24 mouse cellular contexts compared by ENCODE assay signal in the genomic region with DNA sequence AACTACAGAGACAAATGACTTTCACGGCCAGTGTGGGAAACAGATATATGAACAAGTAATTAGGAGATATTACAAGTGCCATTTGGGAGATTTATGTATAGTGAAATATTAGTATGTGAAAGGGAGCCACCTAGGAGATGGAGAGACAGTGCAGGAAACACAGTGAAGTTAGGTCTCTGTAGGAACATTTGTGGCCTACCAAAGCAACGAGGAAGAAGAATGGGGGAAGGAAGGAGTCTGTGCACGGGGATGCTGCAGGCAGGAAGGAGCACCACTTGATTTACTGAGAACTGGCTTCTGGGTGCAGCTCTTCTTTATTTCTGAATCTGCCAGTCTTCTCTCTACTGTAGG.
DNase-seq lines count a peak whose midpoint lies in the region; ATAC-seq and TF ChIP-seq lines count a peak whose summit lies in the region.
"Had no signal": no experiment of that assay in that cellular context is flagged by ENCODE, and none has a peak within 500 bp of the region (broad histone marks: within the 10 kb centered on the region; RNA-seq: fewer than 3 reads in every experiment).

No protein-coding gene starts in this region.

- no peak overlapping the region for H3K4me3 ChIP-seq in heart, embryonic 10.5 days
- H3K4me3 ChIP-seq in hindbrain, embryonic 14.5 days (replicated peaks; ENCODE audit: low read length): no peak overlapping the region
- H3K4me3 ChIP-seq in hindbrain, embryonic 10.5 days: no peak overlapping the region
- no peak overlapping the region for H3K4me3 ChIP-seq in hindbrain, embryonic 16.5 days (ENCODE audit: low read length)
- no peak overlapping the region for H3K4me3 ChIP-seq in hindbrain, postnatal 0 days (ENCODE audit: low read length)
- no peak overlapping the region for H3K4me3 ChIP-seq in neural tube, embryonic 14.5 days (ENCODE audit: low read depth, low read length)
- H3K4me3 ChIP-seq: embryonic facial prominence, embryonic 13.5 days; embryonic facial prominence, embryonic 15.5 days; erythroblast, embryonic 14.5 days; forebrain, embryonic 10.5 days; forebrain, embryonic 12.5 days had no signal

- H3K9ac ChIP-seq in hindbrain, embryonic 14.5 days: no peak overlapping the region
- H3K9ac ChIP-seq in hindbrain, embryonic 16.5 days (ENCODE audit: low read depth, low read length): no peak overlapping the region
- H3K9ac ChIP-seq in hindbrain, postnatal 0 days (replicated peaks; ENCODE audit: low read length): no peak overlapping the region
- H3K9ac ChIP-seq in neural tube, embryonic 14.5 days (replicated peaks; ENCODE audit: low read depth, low read length): no peak overlapping the region
- H3K9ac ChIP-seq: embryonic facial prominence, embryonic 13.5 days; embryonic facial prominence, embryonic 15.5 days; forebrain, embryonic 12.5 days had no signal

- H3K27ac ChIP-seq in heart, embryonic 10.5 days: no peak overlapping the region
- no peak overlapping the region; the same call in 1 of the 2 replicates for H3K27ac ChIP-seq in hindbrain, embryonic 14.5 days
- no peak overlapping the region for H3K27ac ChIP-seq in hindbrain, embryonic 10.5 days
- no peak overlapping the region for H3K27ac ChIP-seq in hindbrain, embryonic 16.5 days (ENCODE audit: low read depth, low read length)
- H3K27ac ChIP-seq in hindbrain, postnatal 0 days: no peak overlapping the region
- H3K27ac ChIP-seq in neural tube, embryonic 14.5 days (ENCODE audit: low read depth, low read length): peak overlapping the region; percentile 41; the same call in 1 of the 2 replicates
- H3K27ac ChIP-seq: embryonic facial prominence, embryonic 13.5 days; embryonic facial prominence, embryonic 15.5 days; forebrain, embryonic 10.5 days; forebrain, embryonic 12.5 days had no signal

- ATAC-seq in hindbrain, embryonic 14.5 days (ENCODE audit: low FRiP score): peak; percentile 40; the same call in 1 of the 2 replicates
- peak; percentile 58 for ATAC-seq in hindbrain, embryonic 16.5 days
- ATAC-seq in hindbrain, postnatal 0 days: no peak
- ATAC-seq in neural tube, embryonic 14.5 days (ENCODE audit: low read depth): peak; percentile 54; the same call in 1 of the 2 replicates
- ATAC-seq: forebrain, embryonic 14.5 days had no signal

- H3K4me1 ChIP-seq in heart, embryonic 10.5 days: peaks cover 7% of the 10 kb centered on the region; the same call in 1 of the 2 replicates
- H3K4me1 ChIP-seq in hindbrain, embryonic 14.5 days (replicated peaks; ENCODE audit: control insufficient read depth, insufficient read depth, low read length): no peaks in the 10 kb centered on the region
- H3K4me1 ChIP-seq in hindbrain, embryonic 10.5 days (replicated peaks): no peaks in the 10 kb centered on the region
- no peaks in the 10 kb centered on the region for H3K4me1 ChIP-seq in hindbrain, embryonic 16.5 days (ENCODE audit: control insufficient read depth, insufficient read depth, low read depth, low read length)
- no peaks in the 10 kb centered on the region for H3K4me1 ChIP-seq in hindbrain, postnatal 0 days (ENCODE audit: insufficient read depth, low read length)
- no peaks in the 10 kb centered on the region for H3K4me1 ChIP-seq in neural tube, embryonic 14.5 days (ENCODE audit: control insufficient read depth, insufficient read depth, low read length)
- H3K4me1 ChIP-seq: embryonic facial prominence, embryonic 15.5 days; forebrain, embryonic 12.5 days had no signal

- H3K36me3 ChIP-seq in heart, embryonic 10.5 days: no peaks in the 10 kb centered on the region
- H3K36me3 ChIP-seq in hindbrain, embryonic 14.5 days (replicated peaks; ENCODE audit: control insufficient read depth, insufficient read depth): no peaks in the 10 kb centered on the region
- no peaks in the 10 kb centered on the region for H3K36me3 ChIP-seq in hindbrain, embryonic 10.5 days
- H3K36me3 ChIP-seq in hindbrain, embryonic 16.5 days (ENCODE audit: control insufficient read depth, insufficient read depth, low read length): no peaks in the 10 kb centered on the region
- no peaks in the 10 kb centered on the region for H3K36me3 ChIP-seq in hindbrain, postnatal 0 days (ENCODE audit: insufficient read depth, low read length)
- H3K36me3 ChIP-seq in neural tube, embryonic 14.5 days (ENCODE audit: control insufficient read depth, insufficient read depth, low read length): no peaks in the 10 kb centered on the region
- H3K36me3 ChIP-seq: embryonic facial prominence, embryonic 13.5 days; embryonic facial prominence, embryonic 15.5 days; forebrain, embryonic 10.5 days; forebrain, embryonic 12.5 days had no signal

- peak; percentile 58 for DNase-seq in heart, adult 11 months
- no peak for DNase-seq in heart, embryonic 10.5 days (ENCODE audit: low spot score)
- DNase-seq in hindbrain, embryonic 14.5 days (ENCODE audit: low spot score): no peak
- no peak for DNase-seq in hindbrain, embryonic 10.5 days (ENCODE audit: low spot score)
- DNase-seq in hindbrain, postnatal 0 days (ENCODE audit: low spot score): no peak
- DNase-seq in B cell, adult 2 months: no peak
- DNase-seq: adrenal gland, adult 2 months; adrenal gland, postnatal 10 days; adrenal gland, postnatal 25 days; cerebellum, adult 11 months; cerebellum, adult 18-20 months; cerebellum, adult 8-10 months; cerebellum, adult 9-11 months; cerebellum, postnatal 14 days; cerebellum, postnatal 36 days; embryo, embryonic 11 days had no signal

- no peak overlapping the region for H3K4me2 ChIP-seq in hindbrain, embryonic 14.5 days (replicated peaks)
- H3K4me2 ChIP-seq in hindbrain, embryonic 16.5 days (ENCODE audit: low read length): no peak overlapping the region
- no peak overlapping the region for H3K4me2 ChIP-seq in hindbrain, postnatal 0 days (ENCODE audit: low read depth, low read length)
- no peak overlapping the region for H3K4me2 ChIP-seq in neural tube, embryonic 14.5 days (ENCODE audit: low read depth, low read length)
- H3K4me2 ChIP-seq: embryonic facial prominence, embryonic 13.5 days; embryonic facial prominence, embryonic 15.5 days; forebrain, embryonic 12.5 days had no signal

- TF ChIP-seq CTCF in hindbrain, postnatal 0 days (IDR thresholded peaks at IDR 0.05; ENCODE audit: low read depth): no peak

- WGBS in heart, embryonic 10.5 days: 83% methylated on average over 3 of the region's 3 CpGs
- 55% methylated on average over 3 of the region's 3 CpGs for WGBS in hindbrain, embryonic 14.5 days
- 70% methylated on average over 3 of the region's 3 CpGs for WGBS in hindbrain, embryonic 10.5 days
- 59% methylated on average over 3 of the region's 3 CpGs for WGBS in hindbrain, embryonic 16.5 days
- WGBS in hindbrain, postnatal 0 days: 48% methylated on average over 3 of the region's 3 CpGs
- WGBS in neural tube, embryonic 14.5 days: 35% methylated on average over 3 of the region's 3 CpGs

- no peaks in the 10 kb centered on the region for H3K27me3 ChIP-seq in heart, embryonic 10.5 days (ENCODE audit: insufficient read depth, poor library complexity, severe bottlenecking)
- H3K27me3 ChIP-seq in hindbrain, embryonic 14.5 days (ENCODE audit: control insufficient read depth, insufficient read depth, low read length): no peaks in the 10 kb centered on the region
- no peaks in the 10 kb centered on the region for H3K27me3 ChIP-seq in hindbrain, embryonic 10.5 days (ENCODE audit: insufficient read depth, poor library complexity, severe bottlenecking)
- no peaks in the 10 kb centered on the region for H3K27me3 ChIP-seq in hindbrain, embryonic 16.5 days (replicated peaks; ENCODE audit: control insufficient read depth, insufficient read depth, low read length)
- H3K27me3 ChIP-seq in hindbrain, postnatal 0 days (ENCODE audit: insufficient read depth, low read length): no peaks in the 10 kb centered on the region
- H3K27me3 ChIP-seq in neural tube, embryonic 14.5 days (ENCODE audit: control insufficient read depth, insufficient read depth, low read length): no peaks in the 10 kb centered on the region
- H3K27me3 ChIP-seq: embryonic facial prominence, embryonic 13.5 days; embryonic facial prominence, embryonic 15.5 days; forebrain, embryonic 12.5 days had no signal

- no peaks in the 10 kb centered on the region for H3K9me3 ChIP-seq in heart, embryonic 10.5 days
- H3K9me3 ChIP-seq in hindbrain, embryonic 14.5 days (ENCODE audit: control insufficient read depth, low read length): no peaks in the 10 kb centered on the region
- H3K9me3 ChIP-seq in hindbrain, embryonic 10.5 days: no peaks in the 10 kb centered on the region
- H3K9me3 ChIP-seq in hindbrain, embryonic 16.5 days (ENCODE audit: control insufficient read depth, low read length): no peaks in the 10 kb centered on the region
- no peaks in the 10 kb centered on the region for H3K9me3 ChIP-seq in hindbrain, postnatal 0 days (ENCODE audit: low read length)
- H3K9me3 ChIP-seq in neural tube, embryonic 14.5 days (ENCODE audit: control insufficient read depth, low read length): no peaks in the 10 kb centered on the region
- H3K9me3 ChIP-seq: embryonic facial prominence, embryonic 13.5 days; embryonic facial prominence, embryonic 15.5 days; forebrain, embryonic 10.5 days; forebrain, embryonic 12.5 days had no signal
